In the genomic region with DNA sequence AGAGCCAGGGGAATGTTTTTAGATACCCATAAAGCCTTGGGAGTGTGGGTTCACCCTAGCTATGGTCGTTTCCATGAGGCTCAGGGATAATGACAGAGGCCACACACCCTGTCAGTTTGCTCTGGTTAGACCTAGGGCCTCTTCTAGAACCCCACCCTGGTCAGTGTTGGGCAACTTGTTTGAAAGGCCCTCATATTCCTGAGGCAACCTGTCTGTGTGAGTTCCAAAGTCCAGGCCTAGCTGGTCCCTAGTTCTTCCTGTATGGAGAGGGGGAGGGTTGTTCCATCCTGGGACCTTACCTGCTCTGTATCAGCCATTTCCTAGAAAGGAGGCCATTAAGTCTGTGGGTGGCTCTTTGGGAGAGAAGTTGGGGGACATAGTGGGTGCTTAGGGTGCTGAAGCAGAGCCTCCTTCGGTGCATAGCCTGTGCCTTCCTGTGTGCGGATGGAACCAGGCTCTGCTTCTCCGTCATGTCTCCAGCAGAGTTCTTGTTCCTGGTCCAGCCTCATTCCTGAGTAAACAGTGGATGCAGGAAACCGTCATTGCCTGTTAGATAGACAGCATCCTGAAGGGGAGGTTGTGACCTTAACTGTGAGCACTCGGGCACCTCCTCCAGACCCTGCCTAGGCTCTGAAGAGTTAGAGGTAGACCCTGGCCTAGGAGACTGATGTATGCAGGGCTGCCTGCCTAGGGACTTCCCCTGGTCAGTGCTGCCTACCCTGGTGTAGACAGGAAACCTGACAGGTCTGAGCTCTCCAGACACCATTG, we compare ENCODE assay signal across 10 mouse cellular contexts. TPM values are rescaled to one million over a fixed set of nuclear protein-coding genes. Genes with fewer than 3 reads are reported as not detected.
DNase-seq lines count a peak whose midpoint lies in the region; ATAC-seq and TF ChIP-seq lines count a peak whose summit lies in the region.
"Had no signal": no experiment of that assay in that cellular context is flagged by ENCODE, and none has a peak within 500 bp of the region (broad histone marks: within the 10 kb centered on the region; RNA-seq: fewer than 3 reads in every experiment).

No protein-coding gene starts in this region.

- no peak for TF ChIP-seq CTCF in gastrocnemius, adult 2 months (IDR thresholded peaks at IDR 0.05)
- no peak for TF ChIP-seq CTCF in stomach, postnatal 0 days (IDR thresholded peaks at IDR 0.05; ENCODE audit: low read depth)

- H3K9me3 ChIP-seq in lung, embryonic 15.5 days, result no peaks in the 10 kb centered on the region
- H3K9me3 ChIP-seq in stomach, postnatal 0 days (ENCODE audit: control insufficient read depth, low read length), result no peaks in the 10 kb centered on the region

- DNase-seq in gastrocnemius, adult 2 months, result no peak
- no peak for DNase-seq in gastrocnemius, postnatal 36 days
- no peak for DNase-seq in lung, postnatal 25 days (ENCODE audit: low spot score)
- DNase-seq in liver, result peak; percentile 18
- DNase-seq in stomach, postnatal 0 days (ENCODE audit: low spot score), result peak; percentile 71
- no peak for DNase-seq in left cerebral cortex, postnatal 10 days (ENCODE audit: extremely low spot score in 1 of 2, low spot score in 2 of 2)
- DNase-seq in gastrocnemius, postnatal 25 days, result no peak
- DNase-seq: adrenal gland, postnatal 14 days; cerebellum, postnatal 25 days had no signal

- no peak overlapping the region for H3K4me2 ChIP-seq in lung, embryonic 15.5 days
- no peak overlapping the region for H3K4me2 ChIP-seq in stomach, postnatal 0 days (replicated peaks; ENCODE audit: low read depth)

- TF ChIP-seq EP300 in stomach, postnatal 0 days (optimal IDR thresholded peaks at IDR 0.05), result no peak

- ATAC-seq in lung, embryonic 15.5 days (ENCODE audit: borderline replicate concordance, extremely low read depth, low FRiP score, low TSS enrichment), result no peak
- peak; percentile 82 for ATAC-seq in stomach, postnatal 0 days (ENCODE audit: low FRiP score, low TSS enrichment)

- H3K27me3 ChIP-seq in lung, embryonic 15.5 days, result no peaks in the 10 kb centered on the region
- H3K27me3 ChIP-seq in stomach, postnatal 0 days (ENCODE audit: control insufficient read depth, insufficient read depth, low read length), result no peaks in the 10 kb centered on the region

- peak overlapping the region; percentile 30 for H3K4me3 ChIP-seq in gastrocnemius, adult 2 months
- H3K4me3 ChIP-seq in lung, embryonic 15.5 days, result no peak overlapping the region
- H3K4me3 ChIP-seq in stomach, postnatal 0 days (ENCODE audit: low read depth, low read length), result no peak overlapping the region

- H3K9ac ChIP-seq in lung, embryonic 15.5 days, result no peak overlapping the region
- no peak overlapping the region for H3K9ac ChIP-seq in stomach, postnatal 0 days (ENCODE audit: low read length)

- WGBS in lung, embryonic 15.5 days, result 62% methylated on average over 6 of the region's 6 CpGs
- WGBS in stomach, postnatal 0 days, result 55% methylated on average over 6 of the region's 6 CpGs

- H3K36me3 ChIP-seq in lung, embryonic 15.5 days, result no peaks in the 10 kb centered on the region
- H3K36me3 ChIP-seq in stomach, postnatal 0 days (ENCODE audit: control insufficient read depth, insufficient read depth, low read length), result 0 out of 2 replicates have a peak, but pooled peaks cover 2% of the 10 kb centered on the region

- peak overlapping the region; percentile 79 for H3K27ac ChIP-seq in gastrocnemius, adult 2 months
- peak overlapping the region; percentile 49; the same call in 1 of the 2 replicates for H3K27ac ChIP-seq in lung, embryonic 15.5 days
- H3K27ac ChIP-seq in stomach, postnatal 0 days (replicated peaks), result peak overlapping the region; percentile 71

- H3K4me1 ChIP-seq in lung, embryonic 15.5 days, result peaks cover 87% of the 10 kb centered on the region
- peaks cover 8% of the 10 kb centered on the region for H3K4me1 ChIP-seq in stomach, postnatal 0 days (replicated peaks; ENCODE audit: control insufficient read depth, insufficient read depth)

- intact Hi-C loops in gastrocnemius, adult 2 months (cut with DNase I), result no loop called here
- intact Hi-C loops in gastrocnemius, postnatal 36 days (cut with DNase I), result no loop called here
- intact Hi-C loops in left cerebral cortex, postnatal 10 days (cut with DNase I), result no loop called here

RNA-seq across cellular contexts. Expression of a gene that starts 59.0 kb away (rescaled TPM):
- total RNA-seq in gastrocnemius, adult 2 months (2021), result 10 to 100 TPM; 38.2 to 52.0 TPM
- 10 to 100 TPM; 37.6 to 46.5 TPM for total RNA-seq in gastrocnemius, postnatal 36 days (2021)
- 54.2 and 60.2 TPM in 2 replicates for polyA plus RNA-seq in lung, embryonic 15.5 days (2015; fragmentation: Nextera tagmentation; extraction: Ambion mirVana)
- polyA plus RNA-seq in stomach, postnatal 0 days (2015; fragmentation: Nextera tagmentation; extraction: Ambion mirVana), result 46.4 and 48.1 TPM in 2 replicates
- total RNA-seq in left cerebral cortex, postnatal 10 days (2021), result 100 to 1,000 TPM; 125 to 138 TPM
- 10 to 100 TPM; 40.1 to 40.7 TPM for total RNA-seq in gastrocnemius, postnatal 25 days (2021)

Comparison
In these comparisons a context has a peak if more than half of its experiments do, and no peak if none do; other contexts are left out.
1. DNase-seq: peak in liver (single experiment) and stomach, postnatal 0 days (single experiment); none in gastrocnemius, adult 2 months (single experiment), gastrocnemius, postnatal 36 days (0 of 2), lung, postnatal 25 days (single experiment), left cerebral cortex, postnatal 10 days (0 of 2) and gastrocnemius, postnatal 25 days (single experiment).
2. Peak in every context shown above with its lines, with median percentiles within 50 percentile points of each other: H3K27ac ChIP-seq.